Mouse (Mus musculus): ENCODE data around the gene Pramel7.
"Not testable (repeated sequence)": the region's sequence is repeated elsewhere in the genome, so short reads cannot be mapped to it uniquely, and the experiment has no call there.

The Pramel7 gene

GRCm38 (mm10) chr2:87496993-87497392 is at the start of gene Pramel7:
TSS of gene Pramel7 (minus strand) at chr2:87497093.
- DNase-seq, result not testable (repeated sequence)

GRCm38 (mm10) chr2:87545442-87545841 is 48.5 kb upstream of the Pramel7 start, which contains the start of gene Olfr1128:
TSS of gene Olfr1128 (minus strand) at chr2:87545542.
- DNase-seq, result no peak

GRCm38 (mm10) chr2:87534826-87535225 is 37.9 kb upstream of the Pramel7 start:
- DNase-seq, result no peak

- DNase-seq, result no peak
Measured at GRCm38 (mm10) chr2:87531496-87531895, 34.6 kb upstream of the Pramel7 start, which contains the start of gene Olfr153. TSS of gene Olfr153 (plus strand) at chr2:87531796.

- not testable (repeated sequence) for DNase-seq
Measured at GRCm38 (mm10) chr2:87525899-87526616, 29.2 kb upstream of the Pramel7 start.

GRCm38 (mm10) chr2:87520651-87521050 is 23.8 kb upstream of the Pramel7 start:
- no peak for DNase-seq

GRCm38 (mm10) chr2:87516581-87516980 is 19.7 kb upstream of the Pramel7 start:
- no peak for DNase-seq

- no peak for DNase-seq
Measured at GRCm38 (mm10) chr2:87515457-87516060, 18.7 kb upstream of the Pramel7 start.

GRCm38 (mm10) chr2:87515046-87515445 is 18.2 kb upstream of the Pramel7 start:
- no peak for DNase-seq

- no peak for DNase-seq
Measured at GRCm38 (mm10) chr2:87506265-87506664, 9.4 kb upstream of the Pramel7 start, which contains the start of gene Pramel6. TSS of gene Pramel6 (plus strand) at chr2:87506565.

- DNase-seq, result no peak
Measured at GRCm38 (mm10) chr2:87482276-87482675, 14.6 kb downstream of the Pramel7 start.

GRCm38 (mm10) chr2:87481158-87481557 is 15.7 kb downstream of the Pramel7 start:
- no peak for DNase-seq

- DNase-seq, result no peak
Measured at GRCm38 (mm10) chr2:87480207-87480606, 16.7 kb downstream of the Pramel7 start.

- DNase-seq, result no peak
Measured at GRCm38 (mm10) chr2:87461769-87462168, 35.1 kb downstream of the Pramel7 start.

- DNase-seq, result no peak
Measured at GRCm38 (mm10) chr2:87453662-87454061, 43.2 kb downstream of the Pramel7 start, which contains the start of gene Olfr1126. TSS of gene Olfr1126 (plus strand) at chr2:87453962.
